Mouse (Mus musculus): Measurements from ENCODE around the gene Glyat. TPM values are rescaled to one million over a fixed set of nuclear protein-coding genes. Genes with fewer than 3 reads are reported as not detected.

The Glyat gene
- polyA plus RNA-seq, 1 experiment from 2014 or later: not detected

DNA sequence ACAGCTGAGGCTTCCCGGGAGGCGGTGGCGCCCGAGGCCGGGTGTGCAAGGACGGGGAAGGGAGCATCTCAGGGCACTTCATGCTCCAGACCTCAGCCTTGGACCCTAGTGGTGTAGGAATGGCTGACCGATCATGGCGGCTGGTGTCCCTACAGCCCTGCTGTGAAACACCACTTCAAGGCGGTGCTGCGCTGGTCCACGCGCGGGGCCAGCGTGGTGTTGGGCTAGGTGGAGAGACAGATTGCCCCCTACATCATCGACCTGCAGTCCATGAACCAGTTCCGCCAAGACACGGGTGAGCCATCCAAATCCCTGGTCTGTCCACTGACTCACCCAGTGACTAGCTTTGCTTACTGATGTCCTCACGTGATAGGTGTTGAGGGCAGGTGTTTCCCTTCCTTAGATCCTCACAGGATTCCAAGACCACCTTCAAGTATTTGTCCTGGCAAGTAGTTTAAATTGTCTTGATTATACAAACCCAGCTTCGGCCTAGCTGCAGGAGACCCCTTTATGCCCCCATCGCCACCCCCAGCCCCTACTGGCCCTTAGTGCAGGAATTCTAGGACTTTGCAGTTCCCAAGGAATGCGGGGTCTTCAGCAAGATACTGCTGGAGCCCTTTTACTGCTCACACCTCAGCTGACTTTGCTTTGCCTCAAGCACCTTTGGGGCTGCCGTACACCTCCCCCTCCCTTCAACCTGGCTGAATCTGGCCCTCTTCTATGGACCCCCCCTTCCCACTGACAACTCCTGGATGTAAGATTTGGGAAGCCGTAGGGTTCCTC, 36.6 kb upstream of the Glyat start:
- Histone ChIP-seq H3K36me3 (ENCODE audit: control insufficient read depth, insufficient read depth, low read length) (no peaks in the 10 kb centered on the region), H3K9me3 (ENCODE audit: control insufficient read depth, low read length) (no peaks in the 10 kb centered on the region), H3K27ac (replicated peaks) (peak overlapping the region; percentile 92), H3K9ac (ENCODE audit: low read length) (peak overlapping the region; percentile 78), H3K27me3 (ENCODE audit: control insufficient read depth, insufficient read depth, low read length) (no peaks in the 10 kb centered on the region), H3K4me2 (replicated peaks; ENCODE audit: low read depth) (peak overlapping the region; percentile 98), H3K4me1 (replicated peaks; ENCODE audit: control insufficient read depth, insufficient read depth) (no peaks in the 10 kb centered on the region; the same call in 1 of the 2 replicates), H3K4me3 (ENCODE audit: low read depth, low read length) (peak overlapping the region; percentile 69)
- WGBS: 15% methylated on average over 22 of the region's 23 CpGs
- DNase-seq (ENCODE audit: low spot score) (peak; percentile 48), ATAC-seq (ENCODE audit: low FRiP score, low TSS enrichment) (peak; percentile 56)
- TF ChIP-seq EP300 (optimal IDR thresholded peaks at IDR 0.05): no peak
- TF ChIP-seq CTCF (IDR thresholded peaks at IDR 0.05; ENCODE audit: low read depth): no peak

DNA sequence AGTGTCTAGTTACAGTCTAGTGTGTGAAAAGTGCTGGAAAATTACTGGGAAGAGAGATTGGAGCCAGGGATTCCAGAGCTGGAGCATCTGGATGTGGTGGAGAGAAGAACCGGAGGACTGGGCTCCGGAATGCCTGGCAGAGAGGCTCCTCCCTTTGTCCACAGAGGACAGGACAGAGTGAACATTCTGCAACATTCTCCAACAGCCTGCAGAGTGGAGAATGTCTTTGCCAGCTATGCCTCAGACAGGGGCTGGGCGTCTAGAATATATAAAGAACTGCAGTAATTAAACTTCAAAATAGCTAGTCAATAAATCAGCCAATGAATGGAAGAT, 36.1 kb upstream of the Glyat start:
- TF ChIP-seq CTCF (IDR thresholded peaks at IDR 0.05; ENCODE audit: low read depth) (no peak), EP300 (optimal IDR thresholded peaks at IDR 0.05) (no peak)
- DNase-seq (ENCODE audit: low spot score) (peak; percentile 20), ATAC-seq (ENCODE audit: low FRiP score, low TSS enrichment) (no peak)
- Histone ChIP-seq H3K4me1 (replicated peaks; ENCODE audit: control insufficient read depth, insufficient read depth) (no peaks in the 10 kb centered on the region; the same call in 1 of the 2 replicates), H3K4me2 (replicated peaks; ENCODE audit: low read depth) (peak overlapping the region; percentile 98), H3K27ac (replicated peaks) (no peak overlapping the region), H3K9me3 (ENCODE audit: control insufficient read depth, low read length) (no peaks in the 10 kb centered on the region), H3K9ac (ENCODE audit: low read length) (no peak overlapping the region), H3K4me3 (ENCODE audit: low read depth, low read length) (peak overlapping the region; percentile 69), H3K27me3 (ENCODE audit: control insufficient read depth, insufficient read depth, low read length) (no peaks in the 10 kb centered on the region), H3K36me3 (ENCODE audit: control insufficient read depth, insufficient read depth, low read length) (no peaks in the 10 kb centered on the region)
- WGBS: 30% methylated on average over 3 of the region's 3 CpGs

GRCm38 (mm10) chr19:12598674-12599073, 34.4 kb upstream of the Glyat start:
- TF ChIP-seq CTCF (IDR thresholded peaks at IDR 0.05; ENCODE audit: low read depth): no peak
- Histone ChIP-seq H3K9me3 (ENCODE audit: control insufficient read depth, low read length) (no peaks in the 10 kb centered on the region), H3K27me3 (ENCODE audit: control insufficient read depth, insufficient read depth, low read length) (no peaks in the 10 kb centered on the region), H3K4me2 (replicated peaks; ENCODE audit: low read depth) (no peak overlapping the region), H3K36me3 (ENCODE audit: control insufficient read depth, insufficient read depth, low read length) (no peaks in the 10 kb centered on the region), H3K4me1 (replicated peaks; ENCODE audit: control insufficient read depth, insufficient read depth) (no peaks in the 10 kb centered on the region; the same call in 1 of the 2 replicates), H3K4me3 (ENCODE audit: low read depth, low read length) (no peak overlapping the region), H3K9ac (ENCODE audit: low read length) (no peak overlapping the region), H3K27ac (replicated peaks) (no peak overlapping the region)
- WGBS: 51% methylated on average over 3 of the region's 3 CpGs
- DNase-seq (ENCODE audit: low spot score): no peak
- no peak for ATAC-seq (ENCODE audit: low FRiP score, low TSS enrichment)

DNA sequence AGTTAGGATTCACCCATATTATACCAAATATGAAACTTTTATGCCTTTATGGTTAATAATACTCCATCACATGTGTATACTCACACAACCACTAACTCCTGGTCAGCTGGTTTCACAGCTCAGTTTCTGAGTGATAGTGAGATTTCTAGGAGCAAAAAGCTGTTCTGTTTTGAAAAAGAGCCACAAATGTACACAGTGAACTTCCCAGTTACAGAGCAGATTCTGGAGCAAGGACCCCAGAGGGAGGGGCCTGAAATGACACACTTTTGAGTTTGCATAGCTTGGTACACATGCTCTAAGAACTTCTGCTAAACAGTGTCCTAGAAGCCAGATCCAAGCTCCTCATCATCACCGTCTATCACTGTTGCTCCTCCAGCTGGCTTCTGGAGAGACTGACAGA, 33.4 kb upstream of the Glyat start, which contains the start of gene Gm4952:
Gene Gm4952, plus strand, starts transcription at position 301 of the 400 bp plus-strand sequence.
- Histone ChIP-seq H3K9me3 (ENCODE audit: control insufficient read depth, low read length) (no peaks in the 10 kb centered on the region), H3K27ac (replicated peaks) (no peak within 1 kb of the TSS), H3K4me2 (replicated peaks; ENCODE audit: low read depth) (no peak within 1 kb of the TSS), H3K4me1 (replicated peaks; ENCODE audit: control insufficient read depth, insufficient read depth) (no peaks in the 10 kb centered on the region; the same call in 1 of the 2 replicates), H3K27me3 (ENCODE audit: control insufficient read depth, insufficient read depth, low read length) (no peaks in the 10 kb centered on the region), H3K9ac (ENCODE audit: low read length) (no peak within 1 kb of the TSS), H3K36me3 (ENCODE audit: control insufficient read depth, insufficient read depth, low read length) (no peaks in the 10 kb centered on the region), H3K4me3 (ENCODE audit: low read depth, low read length) (no peak within 1 kb of the TSS)
- DNase-seq (ENCODE audit: low spot score) (no peak), ATAC-seq (ENCODE audit: low FRiP score, low TSS enrichment) (no peak)
- TF ChIP-seq EP300 (optimal IDR thresholded peaks at IDR 0.05) (no peak), CTCF (IDR thresholded peaks at IDR 0.05; ENCODE audit: low read depth) (no peak)
- WGBS: 50% methylated on average over 1 of the region's 1 CpGs

- Histone ChIP-seq H3K4me1 (replicated peaks; ENCODE audit: control insufficient read depth, insufficient read depth) (no peaks in the 10 kb centered on the region; the same call in 1 of the 2 replicates), H3K9ac (ENCODE audit: low read length) (no peak overlapping the region), H3K36me3 (ENCODE audit: control insufficient read depth, insufficient read depth, low read length) (no peaks in the 10 kb centered on the region), H3K27ac (replicated peaks) (peak overlapping the region; percentile 20; the same call in 1 of the 2 replicates), H3K27me3 (ENCODE audit: control insufficient read depth, insufficient read depth, low read length) (no peaks in the 10 kb centered on the region), H3K4me2 (replicated peaks; ENCODE audit: low read depth) (no peak overlapping the region), H3K9me3 (ENCODE audit: control insufficient read depth, low read length) (no peaks in the 10 kb centered on the region), H3K4me3 (ENCODE audit: low read depth, low read length) (no peak overlapping the region)
- no peak for TF ChIP-seq CTCF (IDR thresholded peaks at IDR 0.05; ENCODE audit: low read depth)
- TF ChIP-seq EP300 (optimal IDR thresholded peaks at IDR 0.05): no peak
- DNase-seq (ENCODE audit: low spot score) (peak; percentile 46), ATAC-seq (ENCODE audit: low FRiP score, low TSS enrichment) (peak; percentile 78)
- 12% methylated on average over 2 of the region's 2 CpGs for WGBS
Measured at GRCm38 (mm10) chr19:12600684-12601480, 32.2 kb upstream of the Glyat start.

DNA sequence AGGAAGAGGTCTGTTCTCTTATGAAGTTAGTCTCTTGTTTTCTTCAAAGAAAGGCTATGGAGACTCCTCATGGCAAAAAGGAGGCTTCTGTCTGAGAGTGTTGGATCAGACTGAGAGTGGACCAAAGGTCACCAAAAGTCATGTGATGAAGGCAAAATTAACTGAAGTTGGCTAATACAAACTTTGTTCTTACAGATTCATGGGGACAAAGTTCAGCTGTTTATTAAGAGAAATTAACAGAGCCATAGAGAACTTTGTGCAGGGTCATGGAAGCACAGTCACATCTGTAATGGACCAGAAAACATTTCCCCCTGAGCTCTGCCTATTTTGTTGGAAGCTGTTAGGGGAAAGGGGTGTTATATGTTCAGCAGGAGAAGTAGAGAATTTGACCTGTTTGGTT, 24.8 kb upstream of the Glyat start:
- no peaks in the 10 kb centered on the region for H3K9me3 ChIP-seq (ENCODE audit: control insufficient read depth, low read length)
- H3K36me3 ChIP-seq (ENCODE audit: control insufficient read depth, insufficient read depth, low read length): no peaks in the 10 kb centered on the region
- DNase-seq (ENCODE audit: low spot score): no peak
- H3K9ac ChIP-seq (ENCODE audit: low read length): no peak overlapping the region
- H3K4me3 ChIP-seq (ENCODE audit: low read depth, low read length): no peak overlapping the region
- H3K27ac ChIP-seq (replicated peaks): no peak overlapping the region
- ATAC-seq (ENCODE audit: low FRiP score, low TSS enrichment): no peak
- TF ChIP-seq EP300 (optimal IDR thresholded peaks at IDR 0.05) (no peak), CTCF (IDR thresholded peaks at IDR 0.05; ENCODE audit: low read depth) (no peak)
- H3K27me3 ChIP-seq (ENCODE audit: control insufficient read depth, insufficient read depth, low read length): no peaks in the 10 kb centered on the region
- no peaks in the 10 kb centered on the region for H3K4me1 ChIP-seq (replicated peaks; ENCODE audit: control insufficient read depth, insufficient read depth)
- H3K4me2 ChIP-seq (replicated peaks; ENCODE audit: low read depth): no peak overlapping the region

All from stomach, postnatal 0 days (tissue).